9 mouse cellular contexts compared by ENCODE assay signal in the genomic region with DNA sequence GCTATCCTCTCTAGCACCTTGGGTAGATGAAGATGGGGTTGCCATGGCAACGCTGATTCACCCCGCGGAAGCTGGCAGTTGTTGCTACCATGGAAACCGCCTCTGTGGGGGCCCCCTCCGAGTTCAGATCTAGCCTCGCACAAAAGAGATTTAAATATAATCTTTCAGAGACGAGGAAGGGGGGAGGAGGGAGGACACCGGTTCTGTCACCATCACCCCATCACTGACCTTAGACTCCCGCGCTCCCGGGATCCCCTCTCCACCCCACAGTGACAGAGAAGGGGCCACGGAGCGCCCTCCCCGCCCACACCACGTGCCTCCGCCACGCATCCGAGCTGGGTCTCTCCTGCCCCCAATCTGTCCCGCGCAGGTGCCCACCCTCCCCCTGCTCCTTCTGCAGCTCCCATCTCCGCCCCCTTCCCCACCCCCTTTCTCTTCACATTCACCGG. TPM values are rescaled to one million over a fixed set of nuclear protein-coding genes. Genes with fewer than 3 reads are reported as not detected.
DNase-seq lines count a peak whose midpoint lies in the region.
"Had no signal": no experiment of that assay in that cellular context is flagged by ENCODE, and none has a peak within 500 bp of the region (broad histone marks: within the 10 kb centered on the region; RNA-seq: fewer than 3 reads in every experiment).

No protein-coding gene starts in this region.

- H3K4me1 ChIP-seq in forebrain, embryonic 10.5 days: peaks cover 44% of the 10 kb centered on the region

- peak; percentile 66 for DNase-seq in cerebellum, adult 11-12 months
- DNase-seq in forebrain, embryonic 10.5 days (ENCODE audit: extremely low spot score, low spot score): peak; percentile 81
- peak; percentile 89 to 91 for DNase-seq in layer of hippocampus, adult 8-10 months (ENCODE audit: low spot score in 2 of 2)
- peak; percentile 74 for DNase-seq in naive thymus-derived CD4-positive, alpha-beta T cell, adult 2 months (ENCODE audit: low read depth)
- no peak for DNase-seq in lung, adult 18-20 months
- no peak for DNase-seq in adrenal gland, postnatal 25 days
- no peak for DNase-seq in adrenal gland, adult 18-20 months (ENCODE audit: low spot score in 2 of 2)
- DNase-seq in adrenal gland, postnatal 14 days: no peak

- peak overlapping the region; percentile 54 for H3K4me3 ChIP-seq in forebrain, embryonic 10.5 days
- H3K4me3 ChIP-seq: liver, embryonic 15.5 days had no signal

- WGBS in forebrain, embryonic 10.5 days: under 1% methylated on average over 22 of the region's 22 CpGs

- peak overlapping the region; percentile 85 for H3K27ac ChIP-seq in forebrain, embryonic 10.5 days
- H3K27ac ChIP-seq: liver, embryonic 15.5 days had no signal

- no peaks in the 10 kb centered on the region for H3K36me3 ChIP-seq in forebrain, embryonic 10.5 days (replicated peaks)
- H3K36me3 ChIP-seq: liver, embryonic 15.5 days had no signal

- peaks cover 98% of the 10 kb centered on the region for H3K27me3 ChIP-seq in forebrain, embryonic 10.5 days (ENCODE audit: poor library complexity, severe bottlenecking)

- no peaks in the 10 kb centered on the region for H3K9me3 ChIP-seq in forebrain, embryonic 10.5 days
- H3K9me3 ChIP-seq: liver, embryonic 15.5 days had no signal

RNA-seq across cellular contexts. Expression of a gene that starts 9.5 kb away (rescaled TPM):
- 3.1 and 5.6 TPM in 2 replicates for polyA plus RNA-seq in forebrain, embryonic 10.5 days (2016; fragmentation: Nextera tagmentation; extraction: Ambion mirVana)
- 100 to 1,000 TPM; 230 to 284 (median 256) TPM for total RNA-seq in layer of hippocampus, adult 8-10 months (2022)
- total RNA-seq in adrenal gland, postnatal 25 days (2021): 0.43 and 1.2 TPM in 2 replicates
- total RNA-seq in adrenal gland, adult 18-20 months (2021): under 1 TPM; 0.42 to 0.50 TPM
- total RNA-seq in adrenal gland, postnatal 14 days (2021): 0.48 and 0.98 TPM in 2 replicates
- polyA plus RNA-seq: liver, embryonic 15.5 days had no signal

RNA-seq across cellular contexts. Expression of a gene that starts 17.6 kb away (rescaled TPM):
- polyA plus RNA-seq in forebrain, embryonic 10.5 days (2016; fragmentation: Nextera tagmentation; extraction: Ambion mirVana): 7.3 and 8.6 TPM in 2 replicates
- total RNA-seq in layer of hippocampus, adult 8-10 months (2022): 10 to 100 TPM; 52.8 to 61.6 (median 58.7) TPM
- total RNA-seq in adrenal gland, postnatal 25 days (2021): 100 and 129 TPM in 2 replicates
- 10 to 100 TPM; 69.1 to 78.7 TPM for total RNA-seq in adrenal gland, adult 18-20 months (2021)
- total RNA-seq in adrenal gland, postnatal 14 days (2021): 90.1 and 104 TPM in 2 replicates

RNA-seq across cellular contexts. Expression of a gene that starts 23.2 kb away (rescaled TPM):
- 88.2 and 90.4 TPM in 2 replicates for polyA plus RNA-seq in forebrain, embryonic 10.5 days (2016; fragmentation: Nextera tagmentation; extraction: Ambion mirVana)
- total RNA-seq in layer of hippocampus, adult 8-10 months (2022): 10 to 100 TPM; 74.1 to 88.0 (median 82.8) TPM
- 120 and 128 TPM in 2 replicates for total RNA-seq in adrenal gland, postnatal 25 days (2021)
- 100 to 1,000 TPM; 106 to 118 TPM for total RNA-seq in adrenal gland, adult 18-20 months (2021)
- total RNA-seq in adrenal gland, postnatal 14 days (2021): 102 and 107 TPM in 2 replicates

RNA-seq across cellular contexts. Expression of a gene that starts 26.9 kb away (rescaled TPM):
- 0.32 and 0.33 TPM in 2 replicates for polyA plus RNA-seq in forebrain, embryonic 10.5 days (2016; fragmentation: Nextera tagmentation; extraction: Ambion mirVana)
- under 1 TPM; 0.51 to 0.80 (median 0.58) TPM for total RNA-seq in layer of hippocampus, adult 8-10 months (2022)
- total RNA-seq in adrenal gland, postnatal 25 days (2021): 0.85 and 1.4 TPM in 2 replicates
- total RNA-seq in adrenal gland, adult 18-20 months (2021): 1 to 10 TPM; 1.3 to 1.4 TPM
- total RNA-seq in adrenal gland, postnatal 14 days (2021): 2.3 and 7.4 TPM in 2 replicates

RNA-seq across cellular contexts. Expression of a gene that starts 51.0 kb away (rescaled TPM):
- 0.84 and 1.1 TPM in 2 replicates for polyA plus RNA-seq in forebrain, embryonic 10.5 days (2016; fragmentation: Nextera tagmentation; extraction: Ambion mirVana)
- total RNA-seq in layer of hippocampus, adult 8-10 months (2022): 1 to 10 TPM; 2.5 to 9.7 (median 5.7) TPM
- 0.61 TPM in 1 of 2 replicates, not detected in the other for total RNA-seq in adrenal gland, postnatal 25 days (2021)
- total RNA-seq in adrenal gland, adult 18-20 months (2021): 1 to 10 TPM; 1.7 to 2.6 TPM
- 0.85 and 1.9 TPM in 2 replicates for total RNA-seq in adrenal gland, postnatal 14 days (2021)

Comparison
In these comparisons a context has a peak if more than half of its experiments do, and no peak if none do; other contexts are left out.
1. DNase-seq: peak in cerebellum, adult 11-12 months (single experiment), forebrain, embryonic 10.5 days (single experiment), layer of hippocampus, adult 8-10 months (2 of 2) and naive thymus-derived CD4-positive, alpha-beta T cell, adult 2 months (single experiment); none in lung, adult 18-20 months (0 of 2), adrenal gland, postnatal 25 days (single experiment), adrenal gland, adult 18-20 months (0 of 2) and adrenal gland, postnatal 14 days (single experiment).
2. RNA of a gene that starts 9.5 kb away (total RNA-seq): 230 to 284 TPM in layer of hippocampus, adult 8-10 months; 0.43 to 1.2 TPM in adrenal gland, postnatal 25 days, 0.42 to 0.50 TPM in adrenal gland, adult 18-20 months and 0.48 to 0.98 TPM in adrenal gland, postnatal 14 days; every median in the first group is over 100 times any median in the second.